Mouse (Mus musculus) activated CD4-positive, CD25-positive, alpha-beta regulatory T cell, adult 4 months (primary cell): ENCODE data around the gene Col5a2. TPM values are rescaled to one million over a fixed set of nuclear protein-coding genes. Genes with fewer than 3 reads are reported as not detected.
"Not testable (repeated sequence)": the region's sequence is repeated elsewhere in the genome, so short reads cannot be mapped to it uniquely, and the experiment has no call there.

ENCODE experiments used
- ATAC-seq: one replicate; pipeline ENCODE4 v1.8.0; 2017
- polyA plus RNA-seq, 2 experiments: library from polyadenylated mRNA; unstranded; fragments of 100-300 nt; shearing (Covaris generic); gene quantifications; one replicate each; pipeline ENCODE4 v1.2.1; 2017

Col5a2 gene
- under 1 TPM in 1 of 2 experiments, not detected in 1; 0.33 TPM for polyA plus RNA-seq

GRCm38 (mm10) chr1:45502865-45503332, at the start of gene Col5a2:
Col5a2 (minus strand) TSS chr1:45503282.
- ATAC-seq, result no peak

GRCm38 (mm10) chr1:45550531-45550930, 47.4 kb upstream of the Col5a2 start:
- ATAC-seq, result no peak

DNA sequence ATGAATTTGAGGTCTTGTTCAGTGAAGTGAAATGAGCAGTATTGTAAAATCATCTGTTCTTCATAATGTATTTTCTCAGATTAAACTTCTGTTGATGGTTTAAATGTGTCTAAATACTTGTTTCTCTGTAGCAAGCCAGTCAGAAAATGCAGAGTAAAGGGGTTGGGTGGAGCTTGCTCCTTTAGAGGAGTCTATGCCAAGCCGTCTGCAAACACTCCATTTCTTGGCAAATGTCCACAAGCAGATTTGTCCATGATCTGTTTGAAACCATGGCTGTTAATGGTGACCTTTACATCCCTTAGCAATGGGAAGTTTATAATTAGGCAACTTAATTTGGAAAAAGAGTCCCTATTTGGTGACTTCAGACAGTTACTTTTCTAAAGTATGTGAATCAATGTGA, 38.8 kb upstream of the Col5a2 start:
- no peak for ATAC-seq

GRCm38 (mm10) chr1:45541161-45541560, 38.1 kb upstream of the Col5a2 start:
- ATAC-seq, result no peak

GRCm38 (mm10) chr1:45531486-45531885, 28.4 kb upstream of the Col5a2 start:
- ATAC-seq, result no peak

DNA sequence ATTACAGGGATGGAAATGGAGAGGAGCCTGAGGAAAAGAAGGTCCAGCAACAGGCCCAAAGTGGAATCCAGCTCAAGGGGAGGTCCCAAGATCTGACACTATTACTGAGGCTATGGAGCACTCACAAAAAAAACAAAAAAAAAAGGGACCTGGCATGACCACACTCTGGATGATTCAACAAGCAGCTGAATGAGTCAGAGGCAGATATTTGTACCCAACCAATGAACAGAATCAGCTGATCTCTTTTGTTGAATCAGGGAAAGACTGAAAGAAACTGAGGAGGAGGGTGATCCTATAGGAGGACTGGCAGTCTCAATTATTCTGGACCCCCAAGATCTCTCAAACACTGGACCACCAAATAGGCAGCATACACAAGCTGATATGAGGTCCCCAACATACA, 24.4 kb upstream of the Col5a2 start:
- not testable (repeated sequence) for ATAC-seq

DNA sequence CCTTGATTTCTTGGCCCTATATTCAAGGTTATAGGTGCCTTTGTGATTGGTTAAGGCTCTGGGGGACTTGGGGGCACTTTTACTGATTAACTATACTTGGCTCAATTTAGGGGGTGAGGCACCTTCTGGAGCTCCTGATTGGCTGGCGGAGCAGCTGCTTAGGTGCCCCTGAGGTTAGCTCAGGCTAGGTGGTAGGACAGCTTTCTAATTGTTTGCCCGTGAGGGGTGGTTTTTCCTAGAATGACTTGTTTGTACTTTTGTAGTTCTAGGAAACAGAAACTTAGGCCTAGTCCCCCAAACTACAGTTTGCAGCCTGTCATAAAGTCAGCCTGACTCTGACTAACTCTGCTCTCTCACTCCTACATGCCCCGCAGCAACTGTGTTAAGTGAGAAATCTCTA, 20.5 kb upstream of the Col5a2 start:
- no peak for ATAC-seq

DNA sequence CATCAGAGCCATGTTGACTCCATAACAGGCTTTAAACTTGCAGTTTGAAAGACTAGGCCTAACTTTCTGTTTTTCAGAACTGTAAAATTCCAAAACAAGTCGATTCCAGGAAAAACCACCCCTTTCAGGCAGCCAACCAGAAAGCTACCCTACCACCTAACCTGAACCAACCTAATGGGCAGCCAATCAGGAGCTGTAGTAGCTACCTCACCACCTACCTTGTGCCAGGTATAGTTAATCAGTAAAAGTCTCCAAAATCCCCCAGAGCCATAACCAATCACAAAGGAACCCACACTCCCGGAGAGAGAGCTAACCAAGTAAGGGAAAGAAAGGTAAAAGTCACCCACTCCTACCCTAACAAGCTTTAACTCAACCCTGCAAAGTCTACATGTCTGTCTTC, 18.4 kb upstream of the Col5a2 start:
- ATAC-seq, result no peak

GRCm38 (mm10) chr1:45502241-45502741, 791 bp downstream of the Col5a2 start:
- ATAC-seq, result no peak

DNA sequence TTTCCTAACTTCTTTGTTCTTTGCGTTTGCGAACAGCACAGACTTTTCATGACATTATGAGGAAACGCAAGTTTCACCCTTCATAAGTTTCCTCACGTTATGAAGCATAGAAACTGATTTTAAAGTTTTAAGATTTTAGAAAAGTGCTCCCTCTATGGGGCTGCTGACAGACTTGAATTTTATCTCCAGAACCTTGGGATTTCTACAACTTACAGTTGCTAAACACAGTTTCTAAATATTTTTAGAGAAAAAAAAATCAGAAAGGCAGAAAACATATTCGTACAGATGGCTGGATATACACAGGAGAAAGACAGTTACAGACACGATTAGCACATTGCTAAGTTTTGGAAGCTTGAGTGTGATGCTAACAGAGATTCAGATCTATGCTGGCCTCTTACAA, 1.6 kb downstream of the Col5a2 start:
- ATAC-seq, result no peak

- no peak for ATAC-seq
Measured at GRCm38 (mm10) chr1:45500456-45500855, 2.6 kb downstream of the Col5a2 start.

DNA sequence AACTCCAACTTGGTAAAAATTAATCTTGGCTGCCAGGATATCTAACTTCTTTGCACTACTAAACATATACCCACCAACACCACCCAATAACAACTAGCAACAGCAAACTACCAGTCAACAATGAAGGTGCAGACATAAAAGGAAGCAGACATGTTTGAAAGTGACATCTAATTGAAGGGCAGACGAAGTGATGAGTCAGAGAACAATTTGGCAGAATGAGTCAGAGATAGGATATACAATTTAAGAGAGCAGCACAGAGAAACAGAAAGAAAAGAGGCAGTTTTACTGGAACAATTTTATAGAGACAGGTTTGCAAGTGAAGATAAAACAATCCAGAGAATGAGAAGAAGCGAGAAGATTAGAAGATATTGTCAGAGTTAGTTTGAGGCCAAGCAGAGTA, 8.1 kb downstream of the Col5a2 start:
- ATAC-seq, result no peak

GRCm38 (mm10) chr1:45492130-45492723, 10.9 kb downstream of the Col5a2 start:
- ATAC-seq, result no peak

GRCm38 (mm10) chr1:45490451-45490850, 12.6 kb downstream of the Col5a2 start:
- ATAC-seq, result no peak

GRCm38 (mm10) chr1:45488291-45488690, 14.8 kb downstream of the Col5a2 start:
- ATAC-seq, result no peak

GRCm38 (mm10) chr1:45483001-45483400, 20.1 kb downstream of the Col5a2 start:
- ATAC-seq, result no peak

- ATAC-seq, result no peak
Measured at GRCm38 (mm10) chr1:45481876-45482275, 21.2 kb downstream of the Col5a2 start.

GRCm38 (mm10) chr1:45479087-45479486, 24.0 kb downstream of the Col5a2 start:
- no peak for ATAC-seq

- ATAC-seq, result no peak
Measured at GRCm38 (mm10) chr1:45472751-45473150, 30.3 kb downstream of the Col5a2 start.

GRCm38 (mm10) chr1:45460767-45461166, 42.3 kb downstream of the Col5a2 start:
- ATAC-seq, result no peak

DNA sequence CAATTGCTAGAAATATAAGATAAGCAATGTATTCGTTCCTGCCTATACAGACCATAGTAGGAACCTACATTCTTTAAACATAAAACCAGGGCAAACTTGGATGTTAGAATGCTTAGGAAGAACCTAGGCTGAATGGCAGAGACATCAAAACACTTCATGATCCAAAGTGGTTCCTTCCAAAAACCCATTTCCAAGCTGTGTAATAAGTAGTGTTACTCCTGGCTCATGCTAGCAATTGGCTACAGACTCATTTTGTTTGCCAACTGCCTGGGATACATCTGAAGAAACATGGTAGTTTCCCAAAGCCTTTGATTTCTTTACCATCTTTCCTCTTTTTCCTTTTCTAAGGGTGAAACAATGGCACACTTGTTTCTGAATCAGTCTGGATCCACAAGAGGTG, 47.3 kb downstream of the Col5a2 start:
- ATAC-seq, result no peak

- ATAC-seq, result no peak
Measured at GRCm38 (mm10) chr1:45448856-45449255, 54.2 kb downstream of the Col5a2 start.

DNA sequence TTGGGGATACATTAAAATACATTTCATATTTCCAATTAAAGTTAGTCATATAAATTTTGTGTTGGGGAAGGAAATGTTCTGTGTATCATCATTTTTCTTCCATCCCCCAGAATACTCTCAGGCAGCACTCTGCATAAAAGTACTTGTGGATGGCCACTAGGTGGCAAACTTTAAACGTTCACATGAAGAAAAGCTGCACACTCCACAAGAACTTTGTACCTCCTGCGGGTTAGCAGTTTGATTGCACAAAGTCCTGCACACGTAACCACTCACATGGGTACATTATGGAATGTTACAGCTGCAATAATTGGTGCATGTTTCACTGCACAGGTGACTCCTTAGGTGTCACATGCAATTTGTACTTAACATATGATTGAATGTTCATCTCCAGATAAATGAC, 71.2 kb downstream of the Col5a2 start:
- no peak for ATAC-seq

GRCm38 (mm10) chr1:45430520-45430919, 72.6 kb downstream of the Col5a2 start:
- ATAC-seq, result no peak

- ATAC-seq, result not testable (repeated sequence)
Measured at GRCm38 (mm10) chr1:45429145-45429544, 73.9 kb downstream of the Col5a2 start.
